Mouse (Mus musculus) heart, adult 2 months (tissue): ENCODE measurements around the gene Fbxo24. TPM values are rescaled to one million over a fixed set of nuclear protein-coding genes. Genes with fewer than 3 reads are reported as not detected.

Source experiments
- DNase-seq, 2 experiments: peaks; one replicate each; pipeline ENCODE4 v3.0.0; 2021
- H3K27ac ChIP-seq: fragments of 200-600 bp; 2 replicates; pipeline ENCODE4 v1.8.1; 2022
- H3K27me3 ChIP-seq: fragments of 200-500 bp; 2 replicates; pipeline ENCODE4 v1.6.1; 2012; ENCODE audit warnings: mild to moderate bottlenecking, low read length, inconsistent platforms, mixed read lengths; ENCODE audit not compliant: control insufficient read depth, insufficient read depth
- H3K36me3 ChIP-seq: fragments of 200-500 bp; 2 replicates; pipeline ENCODE4 v1.6.1; 2012; ENCODE audit warnings: low read length, inconsistent platforms; ENCODE audit not compliant: control insufficient read depth, insufficient read depth
- H3K4me1 ChIP-seq: fragments of 200-500 bp; 2 replicates; pipeline ENCODE4 v1.6.1; 2011; ENCODE audit warnings: low read length; ENCODE audit not compliant: control insufficient read depth, insufficient read depth
- H3K4me3 ChIP-seq: fragments of 200-600 bp; 2 replicates; pipeline ENCODE4 v1.8.1; 2022
- H3K79me2 ChIP-seq: fragments of 200-500 bp; replicated peaks from 2 replicates; pipeline ENCODE4 v1.6.1; 2012; ENCODE audit warnings: mild to moderate bottlenecking, inconsistent platforms, low read length, moderate library complexity, mixed read lengths; ENCODE audit not compliant: control insufficient read depth, insufficient read depth
- H3K9ac ChIP-seq: fragments of 200-500 bp; 2 replicates; pipeline ENCODE4 v1.6.1; 2012; ENCODE audit warnings: low read depth, mild to moderate bottlenecking, control low read depth, inconsistent platforms, low read length, mixed read lengths
- CTCF ChIP-seq: fragments of 200-600 bp; IDR thresholded peaks from 2 replicates; pipeline ENCODE4 v1.8.1; 2022; ENCODE audit warnings: antibody characterized with exemption, mild to moderate bottlenecking, moderate library complexity
- EP300 ChIP-seq: fragments of 200-500 bp; IDR thresholded peaks from 2 replicates; pipeline ENCODE4 v1.6.1; 2011; ENCODE audit warnings: low read depth, low read length, control low read depth; ENCODE audit not compliant: insufficient read depth
- POLR2A ChIP-seq: fragments of 200-500 bp; IDR thresholded peaks from 2 replicates; pipeline ENCODE4 v1.6.1; 2011; ENCODE audit warnings: mild to moderate bottlenecking, low read depth, low read length, control low read depth; ENCODE audit not compliant: insufficient read depth
- WGBS: fragments of 180-500 bp; shearing (Covaris S2); methylation state at CpG from one replicate; pipeline ENCODE4 v1.1.7; 2018; 5-methylcytosine and 5-hydroxymethylcytosine counted together
- intact Hi-C: fragments of 180-260 bp; cut with DNase I; formaldehyde crosslinking; loops from one replicate; pipeline ENCODE4 v1.15.1; 2025
- polyA plus RNA-seq: library from polyadenylated mRNA; depleted of rRNA; stranded (reverse); fragments of >200 nt; gene quantifications from 2 replicates; pipeline ENCODE4 v1.2.3, GENCODE M21; 2012
- total RNA-seq, 2 experiments: library from RNA; stranded (reverse); gene quantifications; 2 replicates each; pipeline ENCODE4 v1.2.3; 2021

Fbxo24 gene
- total and polyA plus RNA-seq, 3 experiments: 0.13 to 0.35 (median 0.34) TPM

- intact Hi-C loops: no loop called here
- no peak overlapping the region for H3K27ac ChIP-seq
- H3K27me3 ChIP-seq: no peaks in the 10 kb centered on the region
- no peak overlapping the region for H3K4me3 ChIP-seq
- no peaks in the 10 kb centered on the region; the same call in none of the 2 replicates for H3K79me2 ChIP-seq
- H3K4me1 ChIP-seq: peaks cover 10% of the 10 kb centered on the region
- H3K36me3 ChIP-seq: no peaks in the 10 kb centered on the region
- no peak overlapping the region for H3K9ac ChIP-seq
- no peak for DNase-seq
- WGBS: 63% methylated on average over 12 of the region's 12 CpGs
- TF ChIP-seq EP300: no peak
- TF ChIP-seq CTCF: no peak
- TF ChIP-seq POLR2A: no peak
These were observed 4.7 kb upstream of the Fbxo24 start for GRCm38 (mm10) chr5:137633397-137634084.

- no peak for TF ChIP-seq POLR2A
- no peak for TF ChIP-seq EP300
- TF ChIP-seq CTCF: no peak
- intact Hi-C loops: no loop called here
- peaks cover 12% of the 10 kb centered on the region for H3K4me1 ChIP-seq
- no peak for DNase-seq
- no peaks in the 10 kb centered on the region; the same call in none of the 2 replicates for H3K79me2 ChIP-seq
- peak overlapping the region; percentile 24; the same call in 1 of the 2 replicates for H3K4me3 ChIP-seq
- no peaks in the 10 kb centered on the region for H3K36me3 ChIP-seq
- peak overlapping the region; percentile 94 for H3K27ac ChIP-seq
- WGBS: 36% methylated on average over 4 of the region's 4 CpGs
- no peaks in the 10 kb centered on the region for H3K27me3 ChIP-seq
- H3K9ac ChIP-seq: no peak overlapping the region
These were observed 2.8 kb upstream of the Fbxo24 start for GRCm38 (mm10) chr5:137631591-137631990.

GRCm38 (mm10) chr5:137631171-137631570, 2.4 kb upstream of the Fbxo24 start:
- peak overlapping the region; percentile 24; the same call in 1 of the 2 replicates for H3K4me3 ChIP-seq
- intact Hi-C loops: no loop called here
- peaks cover 12% of the 10 kb centered on the region for H3K4me1 ChIP-seq
- peak overlapping the region; percentile 62 for H3K9ac ChIP-seq
- DNase-seq: peak; percentile 50 to 77
- H3K27ac ChIP-seq: peak overlapping the region; percentile 94
- TF ChIP-seq POLR2A: 0 out of 2 replicates have a peak, but pooled peaks have one; percentile 5
- TF ChIP-seq CTCF: no peak
- TF ChIP-seq EP300: 0 out of 2 replicates have a peak, but pooled peaks have one; percentile 10
- H3K36me3 ChIP-seq: no peaks in the 10 kb centered on the region
- 22% methylated on average over 9 of the region's 9 CpGs for WGBS
- H3K27me3 ChIP-seq: no peaks in the 10 kb centered on the region
- H3K79me2 ChIP-seq: no peaks in the 10 kb centered on the region; the same call in none of the 2 replicates

GRCm38 (mm10) chr5:137630602-137631001, 1.8 kb upstream of the Fbxo24 start:
- Histone ChIP-seq H3K9ac (peak overlapping the region; percentile 62), H3K36me3 (no peaks in the 10 kb centered on the region), H3K4me1 (peaks cover 12% of the 10 kb centered on the region), H3K27ac (peak overlapping the region; percentile 94), H3K79me2 (no peaks in the 10 kb centered on the region; the same call in none of the 2 replicates), H3K27me3 (no peaks in the 10 kb centered on the region), H3K4me3 (peak overlapping the region; percentile 67)
- intact Hi-C loops: no loop called here
- DNase-seq: peak; percentile 65 to 74
- TF ChIP-seq CTCF: no peak
- 0 out of 2 replicates have a peak, but pooled peaks have one; percentile 14 for TF ChIP-seq POLR2A
- WGBS: 18% methylated on average over 3 of the region's 3 CpGs

GRCm38 (mm10) chr5:137629906-137630545, 1.2 kb upstream of the Fbxo24 start:
- TF ChIP-seq POLR2A (no peak), CTCF (no peak), EP300 (no peak)
- peak overlapping the region; percentile 67 for H3K4me3 ChIP-seq
- no peaks in the 10 kb centered on the region for H3K36me3 ChIP-seq
- peak; percentile 51 to 58 for DNase-seq
- peak overlapping the region; percentile 90 for H3K9ac ChIP-seq
- peak overlapping the region; percentile 94 for H3K27ac ChIP-seq
- intact Hi-C loops: loop anchor here (2.0 kb wide), 1 partner anchor 97 kb away; the partner anchor contains the start of genes Epo and Gnb2
- 11% methylated on average over 6 of the region's 6 CpGs for WGBS
- H3K4me1 ChIP-seq: peaks cover 12% of the 10 kb centered on the region
- H3K27me3 ChIP-seq: no peaks in the 10 kb centered on the region
- H3K79me2 ChIP-seq: no peaks in the 10 kb centered on the region; the same call in none of the 2 replicates
